Mouse (Mus musculus): Measurements from ENCODE around the gene Fam241b. TPM values are rescaled to one million over a fixed set of nuclear protein-coding genes. Genes with fewer than 3 reads are reported as not detected.

Fam241b gene
- polyA plus RNA-seq, 1 experiment from 2014 or later = 3.8 TPM

Other genes with a start within 250 kb of the Fam241b start
- 4.7 and 6.1 TPM in 2 replicates for gene Col13a1, start 164.8 kb downstream of the Fam241b start, polyA plus RNA-seq (2014; fragmentation: Nextera tagmentation; extraction: Ambion mirVana)
- 0.27 TPM in 1 of 2 replicates, not detected in the other for gene Neurog3, start 10.8 kb downstream of the Fam241b start, polyA plus RNA-seq (2014; fragmentation: Nextera tagmentation; extraction: Ambion mirVana)
- 31.4 and 36.0 TPM in 2 replicates for gene Tspan15, start 87.3 kb upstream of the Fam241b start, polyA plus RNA-seq (2014; fragmentation: Nextera tagmentation; extraction: Ambion mirVana)
- not detected in 2 replicates for gene Tacr2, start 108.5 kb upstream of the Fam241b start, polyA plus RNA-seq (2014; fragmentation: Nextera tagmentation; extraction: Ambion mirVana)
- gene Hk1, start 236.0 kb upstream of the Fam241b start, polyA plus RNA-seq (2014; fragmentation: Nextera tagmentation; extraction: Ambion mirVana) = 14.2 and 31.4 TPM in 2 replicates

Data from kidney, embryonic 14.5 days (tissue).